Mouse (Mus musculus): Measurements from ENCODE around the gene Gga3. TPM values are rescaled to one million over a fixed set of nuclear protein-coding genes. Genes with fewer than 3 reads are reported as not detected.
A peak's percentile ranks its signal among the peaks of the same experiment; 100 is the strongest.

Gene Gga3
- polyA plus RNA-seq, 1 experiment from 2014 or later: 17.9 TPM

- peak overlapping the region; percentile 29; the same call in 1 of the 2 replicates for H3K27ac ChIP-seq (replicated peaks; ENCODE audit: low read depth, low read length)
- ATAC-seq (ENCODE audit: low read depth): peak; percentile 7; the same call in 1 of the 2 replicates
Observed at GRCm38 (mm10) chr11:115628465-115629101, 24.7 kb upstream of the Gga3 start.

GRCm38 (mm10) chr11:115627705-115628464 lies 24.0 kb upstream of the Gga3 start, which contains the start of gene Slc25a19:
Slc25a19 (minus strand) TSS chr11:115628295.
- Histone ChIP-seq H3K9ac (ENCODE audit: low read depth, low read length) (peak within 1 kb of the TSS; percentile 71), H3K4me2 (ENCODE audit: low read depth, low read length) (peak within 1 kb of the TSS; percentile 81), H3K9me3 (ENCODE audit: control insufficient read depth, low read length) (no peaks in the 10 kb centered on the region), H3K27ac (replicated peaks; ENCODE audit: low read depth, low read length) (peak within 1 kb of the TSS; percentile 29; the same call in 1 of the 2 replicates), H3K4me3 (ENCODE audit: low read depth, low read length) (peak within 1 kb of the TSS; percentile 71), H3K36me3 (ENCODE audit: control insufficient read depth, insufficient read depth, low read length) (peaks cover 5% of the 10 kb centered on the region; the same call in 1 of the 2 replicates), H3K4me1 (ENCODE audit: control insufficient read depth, insufficient read depth, low read length) (peaks cover 6% of the 10 kb centered on the region; the same call in 1 of the 2 replicates), H3K27me3 (replicated peaks; ENCODE audit: control insufficient read depth, insufficient read depth, low read length) (no peaks in the 10 kb centered on the region)
- DNase-seq (ENCODE audit: low spot score) (peak; percentile 100), ATAC-seq (ENCODE audit: low read depth) (peak; percentile 100)
- 0% methylated on average over 46 of the region's 47 CpGs for WGBS

More at GRCm38 (mm10) chr11:115628465-115629101, 24.7 kb upstream of the Gga3 start:
- H3K9me3 ChIP-seq (ENCODE audit: control insufficient read depth, low read length): no peaks in the 10 kb centered on the region
- WGBS: 57% methylated on average over 13 of the region's 13 CpGs
- peak overlapping the region; percentile 55 for H3K4me2 ChIP-seq (ENCODE audit: low read depth, low read length)
- H3K9ac ChIP-seq (ENCODE audit: low read depth, low read length): peak overlapping the region; percentile 52; the same call in 1 of the 2 replicates
- no peaks in the 10 kb centered on the region for H3K36me3 ChIP-seq (ENCODE audit: control insufficient read depth, insufficient read depth, low read length)
- peaks cover 6% of the 10 kb centered on the region; the same call in 1 of the 2 replicates for H3K4me1 ChIP-seq (ENCODE audit: control insufficient read depth, insufficient read depth, low read length)
- DNase-seq (ENCODE audit: low spot score): no peak
- peak overlapping the region; percentile 71 for H3K4me3 ChIP-seq (ENCODE audit: low read depth, low read length)
- no peaks in the 10 kb centered on the region for H3K27me3 ChIP-seq (replicated peaks; ENCODE audit: control insufficient read depth, insufficient read depth, low read length)

- Histone ChIP-seq H3K27me3 (replicated peaks; ENCODE audit: control insufficient read depth, insufficient read depth, low read length) (no peaks in the 10 kb centered on the region), H3K27ac (replicated peaks; ENCODE audit: low read depth, low read length) (no peak overlapping the region), H3K4me1 (ENCODE audit: control insufficient read depth, insufficient read depth, low read length) (peaks cover 6% of the 10 kb centered on the region; the same call in 1 of the 2 replicates), H3K36me3 (ENCODE audit: control insufficient read depth, insufficient read depth, low read length) (peaks cover 14% of the 10 kb centered on the region), H3K9ac (ENCODE audit: low read depth, low read length) (peak overlapping the region; percentile 71), H3K4me3 (ENCODE audit: low read depth, low read length) (peak overlapping the region; percentile 71), H3K4me2 (ENCODE audit: low read depth, low read length) (peak overlapping the region; percentile 81), H3K9me3 (ENCODE audit: control insufficient read depth, low read length) (no peaks in the 10 kb centered on the region)
- DNase-seq (ENCODE audit: low spot score): no peak
- ATAC-seq (ENCODE audit: low read depth): no peak
- WGBS: 48% methylated on average over 11 of the region's 11 CpGs
Observed at GRCm38 (mm10) chr11:115626824-115627616, 23.2 kb upstream of the Gga3 start.

GRCm38 (mm10) chr11:115625877-115626276 lies 22.0 kb upstream of the Gga3 start:
- ATAC-seq (ENCODE audit: low read depth): no peak

GRCm38 (mm10) chr11:115623487-115624070 lies 19.7 kb upstream of the Gga3 start:
- WGBS: 72% methylated on average over 9 of the region's 9 CpGs
- DNase-seq (ENCODE audit: low spot score): no peak
- peaks cover 6% of the 10 kb centered on the region; the same call in 1 of the 2 replicates for H3K4me1 ChIP-seq (ENCODE audit: control insufficient read depth, insufficient read depth, low read length)

More at GRCm38 (mm10) chr11:115625877-115626276, 22.0 kb upstream of the Gga3 start:
- Histone ChIP-seq H3K27me3 (replicated peaks; ENCODE audit: control insufficient read depth, insufficient read depth, low read length) (no peaks in the 10 kb centered on the region), H3K9ac (ENCODE audit: low read depth, low read length) (no peak overlapping the region), H3K36me3 (ENCODE audit: control insufficient read depth, insufficient read depth, low read length) (peaks cover 20% of the 10 kb centered on the region), H3K4me1 (ENCODE audit: control insufficient read depth, insufficient read depth, low read length) (peaks cover 6% of the 10 kb centered on the region; the same call in 1 of the 2 replicates), H3K4me2 (ENCODE audit: low read depth, low read length) (no peak overlapping the region), H3K4me3 (ENCODE audit: low read depth, low read length) (no peak overlapping the region), H3K9me3 (ENCODE audit: control insufficient read depth, low read length) (no peaks in the 10 kb centered on the region), H3K27ac (replicated peaks; ENCODE audit: low read depth, low read length) (no peak overlapping the region)
- DNase-seq (ENCODE audit: low spot score): no peak
- WGBS: 82% methylated on average over 9 of the region's 9 CpGs

GRCm38 (mm10) chr11:115619949-115620348 lies 16.1 kb upstream of the Gga3 start:
- no peak overlapping the region for H3K27ac ChIP-seq (replicated peaks; ENCODE audit: low read depth, low read length)
- H3K9me3 ChIP-seq (ENCODE audit: control insufficient read depth, low read length): no peaks in the 10 kb centered on the region
- no peak overlapping the region for H3K9ac ChIP-seq (ENCODE audit: low read depth, low read length)
- no peak overlapping the region for H3K4me3 ChIP-seq (ENCODE audit: low read depth, low read length)
- no peak for ATAC-seq (ENCODE audit: low read depth)
- H3K4me2 ChIP-seq (ENCODE audit: low read depth, low read length): no peak overlapping the region
- H3K4me1 ChIP-seq (ENCODE audit: control insufficient read depth, insufficient read depth, low read length): no peaks in the 10 kb centered on the region
- no peaks in the 10 kb centered on the region for H3K27me3 ChIP-seq (replicated peaks; ENCODE audit: control insufficient read depth, insufficient read depth, low read length)
- peaks cover 46% of the 10 kb centered on the region for H3K36me3 ChIP-seq (ENCODE audit: control insufficient read depth, insufficient read depth, low read length)
- WGBS: 88% methylated on average over 7 of the region's 7 CpGs
- DNase-seq (ENCODE audit: low spot score): no peak

More at GRCm38 (mm10) chr11:115623487-115624070, 19.7 kb upstream of the Gga3 start:
- H3K9ac ChIP-seq (ENCODE audit: low read depth, low read length): no peak overlapping the region
- peaks cover 33% of the 10 kb centered on the region for H3K36me3 ChIP-seq (ENCODE audit: control insufficient read depth, insufficient read depth, low read length)
- H3K27ac ChIP-seq (replicated peaks; ENCODE audit: low read depth, low read length): no peak overlapping the region
- H3K4me2 ChIP-seq (ENCODE audit: low read depth, low read length): no peak overlapping the region
- H3K4me3 ChIP-seq (ENCODE audit: low read depth, low read length): no peak overlapping the region
- H3K27me3 ChIP-seq (replicated peaks; ENCODE audit: control insufficient read depth, insufficient read depth, low read length): no peaks in the 10 kb centered on the region
- ATAC-seq (ENCODE audit: low read depth): no peak
- no peaks in the 10 kb centered on the region for H3K9me3 ChIP-seq (ENCODE audit: control insufficient read depth, low read length)

- ATAC-seq (ENCODE audit: low read depth): no peak
- Histone ChIP-seq H3K36me3 (ENCODE audit: control insufficient read depth, insufficient read depth, low read length) (peaks cover 46% of the 10 kb centered on the region), H3K4me3 (ENCODE audit: low read depth, low read length) (no peak overlapping the region), H3K9ac (ENCODE audit: low read depth, low read length) (no peak overlapping the region), H3K27ac (replicated peaks; ENCODE audit: low read depth, low read length) (no peak overlapping the region), H3K27me3 (replicated peaks; ENCODE audit: control insufficient read depth, insufficient read depth, low read length) (no peaks in the 10 kb centered on the region), H3K9me3 (ENCODE audit: control insufficient read depth, low read length) (no peaks in the 10 kb centered on the region), H3K4me2 (ENCODE audit: low read depth, low read length) (no peak overlapping the region), H3K4me1 (ENCODE audit: control insufficient read depth, insufficient read depth, low read length) (no peaks in the 10 kb centered on the region)
- 91% methylated on average over 15 of the region's 16 CpGs for WGBS
- DNase-seq (ENCODE audit: low spot score): no peak
Observed at GRCm38 (mm10) chr11:115618732-115619516, 15.1 kb upstream of the Gga3 start.

All from embryonic facial prominence, embryonic 14.5 days (tissue).